Mouse (Mus musculus) small intestine, adult 2 months (tissue): Measurements from ENCODE around the gene Wbp1l. TPM values are rescaled to one million over a fixed set of nuclear protein-coding genes. Genes with fewer than 3 reads are reported as not detected.

Source experiments
- H3K27ac ChIP-seq: fragments of 200-500 bp; 2 replicates; pipeline ENCODE4 v1.5.1; 2012; ENCODE audit warnings: low read depth, low read length, control low read depth, inconsistent platforms; ENCODE audit not compliant: insufficient read depth
- H3K27me3 ChIP-seq: fragments of 200-500 bp; 2 replicates; pipeline ENCODE4 v1.6.1; 2012; ENCODE audit warnings: mild to moderate bottlenecking, moderate library complexity, low read length, inconsistent platforms; ENCODE audit not compliant: control insufficient read depth, insufficient read depth
- H3K36me3 ChIP-seq: fragments of 200-500 bp; 2 replicates; pipeline ENCODE4 v1.6.1; 2012; ENCODE audit warnings: mild to moderate bottlenecking, low read length, control low read depth, inconsistent platforms; ENCODE audit not compliant: control insufficient read depth, insufficient read depth
- H3K4me1 ChIP-seq: fragments of 200-500 bp; 2 replicates; pipeline ENCODE4 v1.6.1; 2012; ENCODE audit warnings: low read length, inconsistent platforms, mixed read lengths; ENCODE audit not compliant: control insufficient read depth, insufficient read depth, insufficient read length
- H3K4me3 ChIP-seq: fragments of 200-500 bp; 2 replicates; pipeline ENCODE4 v1.5.1; 2012; ENCODE audit warnings: low read depth, mild to moderate bottlenecking, control low read depth, inconsistent platforms, low read length, moderate library complexity
- CTCF ChIP-seq: fragments of 200-500 bp; IDR thresholded peaks from 2 replicates; pipeline ENCODE4 v1.5.1; 2012; ENCODE audit warnings: low read depth, mild to moderate bottlenecking, control low read depth, inconsistent platforms, low read length, moderate library complexity, mixed read lengths; ENCODE audit not compliant: insufficient replicate concordance, insufficient read length; ENCODE audit errors: extremely low read depth
- POLR2A ChIP-seq: fragments of 200-500 bp; IDR thresholded peaks from 2 replicates; pipeline ENCODE4 v1.6.1; 2012; ENCODE audit warnings: low read depth, mild to moderate bottlenecking, control low read depth, inconsistent platforms, low read length, moderate library complexity
- WGBS: fragments of 180-500 bp; shearing (Covaris S2); methylation state at CpG from one replicate; pipeline ENCODE4 v1.1.7; 2018; 5-methylcytosine and 5-hydroxymethylcytosine counted together
- polyA plus RNA-seq: library from polyadenylated mRNA; depleted of rRNA; stranded (reverse); fragments of >200 nt; gene quantifications from 2 replicates; pipeline ENCODE4 v1.2.3, GENCODE M21; 2012

Wbp1l gene
- polyA plus RNA-seq, 1 experiment = 42.4 TPM

DNA sequence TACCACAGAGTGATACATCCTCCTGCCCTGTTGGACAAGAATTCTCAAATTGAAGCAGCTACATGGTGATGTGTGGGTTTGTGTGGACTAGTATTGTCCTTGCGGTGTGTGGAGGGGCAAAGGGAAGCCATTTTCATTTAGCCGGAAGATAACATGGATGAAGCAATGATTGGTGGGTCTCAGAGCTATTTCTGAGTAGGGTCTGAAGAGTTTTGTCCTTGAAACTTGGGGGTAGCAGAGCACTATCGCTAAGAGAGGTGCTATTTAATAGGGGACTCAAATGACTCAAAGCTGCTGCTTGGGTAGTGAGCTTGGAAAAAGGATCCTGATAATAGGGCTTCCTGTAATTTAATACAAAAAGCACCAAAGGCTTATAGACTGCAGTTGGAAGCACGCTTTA lies 697 bp upstream of the Wbp1l start:
- Histone ChIP-seq H3K4me1 (peaks cover 5% of the 10 kb centered on the region), H3K27ac (no peak overlapping the region), H3K27me3 (no peaks in the 10 kb centered on the region), H3K4me3 (no peak overlapping the region), H3K36me3 (no peaks in the 10 kb centered on the region)
- WGBS = 76% methylated on average over 4 of the region's 4 CpGs
- TF ChIP-seq CTCF (no peak), POLR2A (no peak)

DNA sequence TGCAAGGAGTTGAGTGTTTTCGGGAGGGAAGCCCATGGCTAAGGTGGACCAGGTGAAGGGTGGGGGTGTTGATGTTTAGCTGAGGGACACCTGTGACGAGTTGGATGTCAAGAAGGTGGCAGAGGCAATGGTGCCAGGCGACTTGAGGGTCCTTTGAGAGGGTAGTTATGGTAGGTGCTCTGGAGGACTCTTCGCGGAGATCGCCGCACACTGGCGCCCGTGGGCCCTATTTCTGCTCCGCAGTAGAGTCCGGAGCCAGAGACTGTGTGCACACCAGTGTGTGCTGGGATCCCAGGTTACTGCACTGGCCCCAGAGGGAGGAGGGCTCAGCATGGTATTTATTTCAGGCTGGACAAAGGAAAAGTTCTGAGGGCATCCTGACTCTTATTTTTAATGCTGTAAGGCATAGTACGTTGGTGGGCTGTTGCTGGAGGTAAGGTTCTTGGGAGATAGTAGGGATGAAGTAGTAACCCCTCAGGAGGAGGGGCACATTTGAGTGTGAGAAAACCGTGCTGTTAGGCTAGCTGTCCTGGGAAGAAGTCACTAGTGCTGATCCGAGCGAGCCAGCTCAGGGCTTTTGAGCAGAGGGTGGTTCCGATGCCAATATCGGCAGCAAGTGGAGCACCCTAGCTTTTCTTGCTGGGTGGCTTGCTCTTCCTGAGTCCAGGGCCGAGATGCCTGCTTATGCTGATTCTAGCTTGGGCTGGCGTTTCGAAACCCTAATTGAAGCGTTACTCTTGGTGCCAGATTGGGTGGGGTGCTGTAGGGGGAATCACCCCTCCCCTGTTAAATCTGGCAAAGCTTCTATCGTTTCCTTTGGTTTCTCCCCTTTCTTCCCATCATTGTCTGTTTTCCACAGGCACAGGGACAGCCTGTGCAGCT lies 732 bp downstream of the Wbp1l start:
- H3K4me3 ChIP-seq = peak overlapping the region; percentile 94
- TF ChIP-seq CTCF (no peak), POLR2A (no peak)

DNA sequence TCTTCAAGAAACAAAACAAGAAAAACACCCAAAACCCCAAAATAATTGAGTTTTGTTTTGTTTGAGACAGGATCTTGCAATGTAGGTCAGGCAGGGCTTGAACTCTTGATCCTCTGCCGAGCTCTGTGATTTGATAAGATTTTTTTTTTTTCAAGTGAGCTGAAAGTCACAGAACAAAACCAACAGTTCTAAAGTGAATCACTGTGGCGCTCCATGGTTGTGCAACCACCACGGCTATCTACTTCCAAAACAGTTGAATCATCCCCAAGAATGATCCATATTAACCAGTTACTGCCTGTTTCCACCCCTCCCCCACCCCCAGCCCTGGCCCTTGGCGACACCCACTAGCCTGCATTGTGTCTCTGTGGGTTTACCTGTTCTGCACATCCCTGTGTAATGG lies 1.5 kb downstream of the Wbp1l start:
- no peaks in the 10 kb centered on the region for H3K27me3 ChIP-seq
- H3K4me3 ChIP-seq = no peak overlapping the region
- H3K4me1 ChIP-seq = peaks cover 5% of the 10 kb centered on the region
- 58% methylated on average over 4 of the region's 4 CpGs for WGBS
- no peak overlapping the region for H3K27ac ChIP-seq
- TF ChIP-seq POLR2A = no peak
- TF ChIP-seq CTCF = no peak
- peaks cover 2% of the 10 kb centered on the region for H3K36me3 ChIP-seq

More for the DNA sequence above, 732 bp downstream of the Wbp1l start:
- peaks cover 5% of the 10 kb centered on the region for H3K4me1 ChIP-seq
- peak overlapping the region; percentile 47 for H3K27ac ChIP-seq
- H3K36me3 ChIP-seq = no peaks in the 10 kb centered on the region; the same call in 1 of the 2 replicates
- WGBS = 2% methylated on average over 22 of the region's 22 CpGs
- no peaks in the 10 kb centered on the region for H3K27me3 ChIP-seq

DNA sequence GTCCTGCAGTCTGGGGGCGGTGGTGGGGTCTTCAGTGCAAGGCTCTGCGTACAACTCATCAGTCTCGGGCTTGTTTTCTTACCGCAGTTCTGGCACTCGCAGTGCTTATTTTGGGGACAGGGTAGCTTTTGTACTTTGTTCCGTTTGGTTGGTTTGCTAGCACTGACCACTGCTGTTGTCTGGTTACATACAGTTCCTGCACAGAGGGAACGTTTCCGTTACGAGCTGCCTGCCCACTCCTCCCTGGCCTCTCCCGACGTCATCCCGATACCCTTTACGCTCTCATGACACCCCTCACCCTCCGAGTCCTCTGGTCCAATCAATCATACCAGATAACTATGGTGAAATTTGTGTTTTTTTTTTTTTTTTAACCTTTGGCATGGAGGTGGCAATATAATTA lies 2.6 kb downstream of the Wbp1l start:
- Histone ChIP-seq H3K4me3 (no peak overlapping the region), H3K36me3 (peaks cover 6% of the 10 kb centered on the region), H3K4me1 (peaks cover 5% of the 10 kb centered on the region), H3K27me3 (no peaks in the 10 kb centered on the region), H3K27ac (no peak overlapping the region)
- WGBS = 66% methylated on average over 14 of the region's 14 CpGs
- TF ChIP-seq CTCF = no peak
- no peak for TF ChIP-seq POLR2A

DNA sequence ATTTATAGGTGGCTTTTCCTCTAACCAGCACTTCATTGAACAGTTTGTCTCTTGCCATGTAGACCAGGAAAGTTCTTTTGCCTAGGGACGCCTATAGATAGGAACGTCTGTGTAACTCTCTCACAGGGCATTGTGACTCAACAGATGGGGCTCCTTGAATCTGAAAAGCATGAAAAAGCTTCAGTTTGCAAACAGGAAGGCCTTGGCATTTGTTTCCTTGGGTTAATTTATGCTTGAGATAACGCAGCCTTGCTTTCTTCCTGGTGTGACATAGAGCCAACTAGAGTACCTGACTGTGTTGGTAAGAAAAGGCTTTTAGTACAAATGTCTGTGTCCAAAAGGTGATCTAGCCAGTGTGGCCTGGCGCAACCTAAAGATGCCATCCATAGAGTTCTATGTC lies 3.5 kb downstream of the Wbp1l start:
- TF ChIP-seq CTCF = no peak
- no peak for TF ChIP-seq POLR2A
- Histone ChIP-seq H3K27me3 (no peaks in the 10 kb centered on the region), H3K4me1 (peaks cover 9% of the 10 kb centered on the region), H3K27ac (no peak overlapping the region), H3K36me3 (peaks cover 12% of the 10 kb centered on the region), H3K4me3 (no peak overlapping the region)
- WGBS = 73% methylated on average over 4 of the region's 4 CpGs

DNA sequence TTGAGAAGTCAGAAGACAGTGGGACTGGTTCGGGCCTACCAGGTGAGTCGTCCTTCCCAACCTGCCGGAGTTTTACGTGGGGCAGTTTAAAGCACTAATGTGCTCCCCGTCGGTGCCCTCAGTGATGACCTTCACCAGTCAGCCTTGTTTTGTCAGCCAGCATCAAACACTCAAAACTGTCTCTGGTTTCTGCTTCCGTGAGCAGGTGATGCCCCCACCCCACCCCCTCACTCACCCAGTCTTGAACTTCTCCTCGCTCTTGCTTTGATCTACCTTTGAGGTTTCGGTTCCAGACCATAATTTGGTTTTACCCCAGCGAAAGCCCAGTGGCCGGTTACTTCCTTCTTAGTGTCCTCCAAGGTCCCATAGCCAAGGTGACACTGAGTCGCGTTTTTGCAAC lies 7.8 kb downstream of the Wbp1l start:
- Histone ChIP-seq H3K4me1 (peaks cover 4% of the 10 kb centered on the region; the same call in 1 of the 2 replicates), H3K36me3 (peaks cover 25% of the 10 kb centered on the region), H3K4me3 (no peak overlapping the region), H3K27ac (no peak overlapping the region), H3K27me3 (no peaks in the 10 kb centered on the region)
- WGBS = 87% methylated on average over 13 of the region's 13 CpGs
- TF ChIP-seq CTCF (no peak), POLR2A (no peak)

DNA sequence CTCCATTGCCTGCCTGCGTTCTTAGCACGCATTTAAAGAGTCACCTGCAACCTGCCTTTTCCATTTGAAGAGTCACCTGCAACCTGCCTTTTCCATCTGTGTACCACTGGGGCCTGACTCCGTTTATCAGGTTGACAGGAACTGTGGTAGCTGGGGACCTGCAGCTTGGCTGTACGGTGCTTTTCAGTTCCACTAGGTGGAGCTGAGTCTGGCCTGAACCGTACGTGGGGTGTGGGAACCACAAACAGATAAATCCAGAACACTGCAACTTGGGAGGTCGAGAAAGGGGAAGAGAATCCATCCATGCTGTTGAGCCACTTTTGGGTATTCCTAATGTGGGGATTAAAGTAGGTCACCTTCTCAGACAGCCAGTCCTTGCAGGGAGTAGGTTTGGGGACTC lies 8.5 kb downstream of the Wbp1l start:
- Histone ChIP-seq H3K36me3 (peaks cover 25% of the 10 kb centered on the region), H3K27me3 (no peaks in the 10 kb centered on the region), H3K27ac (no peak overlapping the region), H3K4me1 (peaks cover 4% of the 10 kb centered on the region; the same call in 1 of the 2 replicates), H3K4me3 (no peak overlapping the region)
- 59% methylated on average over 7 of the region's 7 CpGs for WGBS
- TF ChIP-seq POLR2A (no peak), CTCF (peak; percentile 32; the same call in 1 of the 2 replicates)
